ENCODE assay signal across 9 mouse cellular contexts in the genomic region with DNA sequence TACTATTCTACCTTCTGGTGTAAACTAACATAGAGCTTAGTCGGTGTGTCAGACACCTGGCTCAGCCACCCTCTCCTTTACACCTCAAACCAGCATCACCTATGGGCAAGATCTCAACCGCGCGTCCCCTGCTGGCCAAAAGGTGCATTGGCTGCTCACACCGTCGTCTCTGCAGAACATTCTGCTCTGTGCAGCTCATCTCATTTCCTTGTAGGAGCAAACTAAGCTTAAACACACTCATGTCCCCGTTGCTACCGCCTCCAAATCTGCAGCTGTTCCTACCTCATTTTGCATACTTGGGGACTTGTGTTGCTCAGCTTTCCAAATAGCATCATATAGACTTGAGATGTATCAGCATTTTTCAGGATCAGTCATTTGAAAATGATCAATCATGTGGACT. TPM values are rescaled to one million over a fixed set of nuclear protein-coding genes. Genes with fewer than 3 reads are reported as not detected.
DNase-seq lines count a peak whose midpoint lies in the region; ATAC-seq and TF ChIP-seq lines count a peak whose summit lies in the region.
"Had no signal": no experiment of that assay in that cellular context is flagged by ENCODE, and none has a peak within 500 bp of the region (broad histone marks: within the 10 kb centered on the region; RNA-seq: fewer than 3 reads in every experiment).

No protein-coding gene starts in this region.

- peak; percentile 40 for DNase-seq in adrenal gland, postnatal 10 days
- DNase-seq in adrenal gland, postnatal 4 days (ENCODE audit: low spot score in 2 of 2): no peak
- DNase-seq in left cerebral cortex, adult 18-20 months (ENCODE audit: low spot score in 2 of 2): peak; percentile 54 to 58
- DNase-seq in left cerebral cortex, postnatal 10 days (ENCODE audit: extremely low spot score in 1 of 2, low spot score in 2 of 2): no peak
- peak; percentile 48 for DNase-seq in kidney, adult 9 months
- no peak for DNase-seq in gastrocnemius, postnatal 25 days

- 35% methylated on average over 8 of the region's 8 CpGs for WGBS in olfactory bulb, adult 2 months

- no peak for TF ChIP-seq POLR2A in olfactory bulb, adult 2 months (IDR thresholded peaks at IDR 0.05; ENCODE audit: insufficient read depth, low read depth, low read length)

- no peak overlapping the region for H3K4me3 ChIP-seq in olfactory bulb, adult 2 months (ENCODE audit: insufficient read depth, low read depth, low read length)
- H3K4me3 ChIP-seq: midbrain, embryonic 12.5 days had no signal

- no peak overlapping the region for H3K27ac ChIP-seq in olfactory bulb, adult 2 months (ENCODE audit: insufficient read depth, low read depth, low read length)
- H3K27ac ChIP-seq: midbrain, embryonic 12.5 days had no signal

- H3K4me1 ChIP-seq in olfactory bulb, adult 2 months (ENCODE audit: control insufficient read depth, insufficient read depth, low read length): no peaks in the 10 kb centered on the region
- H3K4me1 ChIP-seq: midbrain, embryonic 12.5 days had no signal

- peak; percentile 48; the same call in 1 of the 2 replicates for TF ChIP-seq CTCF in olfactory bulb, adult 2 months (IDR thresholded peaks at IDR 0.05; ENCODE audit: insufficient read depth, low read depth, low read length)

- intact Hi-C loops in left cerebral cortex, postnatal 10 days (cut with DNase I): no loop called here

- ATAC-seq in activated CD4-positive, CD25-positive, alpha-beta regulatory T cell, adult 4 months: peak; percentile 67

RNA-seq across cellular contexts. Expression of gene Bag2, which starts 14.7 kb away (rescaled TPM):
- total RNA-seq in adrenal gland, postnatal 10 days (2021): 10 to 100 TPM; 15.7 to 19.8 TPM
- total RNA-seq in adrenal gland, postnatal 4 days (2021): 10 to 100 TPM; 22.3 to 25.7 TPM
- total RNA-seq in left cerebral cortex, adult 18-20 months (2021): 10 to 100 TPM; 13.3 to 14.0 TPM
- 10 to 100 TPM; 14.0 to 16.9 TPM for total RNA-seq in left cerebral cortex, postnatal 10 days (2021)
- 1 to 10 TPM; 1.7 to 4.7 TPM for polyA plus RNA-seq in activated CD4-positive, CD25-positive, alpha-beta regulatory T cell, adult 4 months (2017; shearing (Covaris generic))
- polyA plus RNA-seq in olfactory bulb, adult 2 months (2012; ENCODE audit: insufficient read depth, insufficient read length, low replicate concordance, missing spikeins): not detected in 2 replicates
- total RNA-seq in gastrocnemius, postnatal 25 days (2021): 10 to 100 TPM; 15.1 to 18.4 TPM

RNA-seq across cellular contexts. Expression of gene Rab23, which starts 23.2 kb away (rescaled TPM):
- total RNA-seq in adrenal gland, postnatal 10 days (2021): 10 to 100 TPM; 11.6 to 14.6 TPM
- 10 to 100 TPM; 20.1 to 23.2 TPM for total RNA-seq in adrenal gland, postnatal 4 days (2021)
- total RNA-seq in left cerebral cortex, adult 18-20 months (2021): 10 to 100 TPM; 26.8 to 31.2 TPM
- total RNA-seq in left cerebral cortex, postnatal 10 days (2021): 10 to 100 TPM; 30.8 to 33.8 TPM
- polyA plus RNA-seq in activated CD4-positive, CD25-positive, alpha-beta regulatory T cell, adult 4 months (2017; shearing (Covaris generic)): 1 to 10 TPM; 7.0 to 7.3 TPM
- polyA plus RNA-seq in olfactory bulb, adult 2 months (2012; ENCODE audit: insufficient read depth, insufficient read length, low replicate concordance, missing spikeins): not detected in 2 replicates
- total RNA-seq in gastrocnemius, postnatal 25 days (2021): 1 to 10 TPM; 4.9 to 8.3 TPM

Comparison
In these comparisons a context has a peak if more than half of its experiments do, and no peak if none do; other contexts are left out.
1. DNase-seq: peak in adrenal gland, postnatal 10 days (single experiment), left cerebral cortex, adult 18-20 months (2 of 2) and kidney, adult 9 months (single experiment); none in adrenal gland, postnatal 4 days (0 of 2), left cerebral cortex, postnatal 10 days (0 of 2) and gastrocnemius, postnatal 25 days (single experiment).